Mouse (Mus musculus): Measurements from ENCODE around the gene Adgrg5.

The Adgrg5 gene

DNA sequence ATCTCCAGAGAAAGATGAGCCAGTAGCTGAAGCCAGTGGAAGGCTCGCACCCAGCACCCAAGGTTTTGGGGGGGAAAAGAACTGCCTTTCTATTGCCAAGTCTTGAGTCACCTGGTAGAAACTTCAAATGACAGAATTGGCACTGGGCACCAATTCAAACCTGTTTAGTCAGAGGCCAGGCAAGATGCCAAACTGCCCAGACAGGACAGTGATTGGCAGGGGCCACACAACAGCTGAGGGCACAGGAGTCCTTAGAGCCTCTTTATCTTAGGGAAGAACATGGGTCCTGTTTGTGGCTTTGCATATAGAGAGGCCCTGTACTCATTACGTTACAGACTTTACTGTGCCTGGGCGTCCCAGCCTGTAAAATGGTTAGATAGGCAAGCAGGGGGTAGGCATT lies 44.1 kb downstream of the Adgrg5 start:
- no peak for DNase-seq (ENCODE audit: low spot score)

DNA sequence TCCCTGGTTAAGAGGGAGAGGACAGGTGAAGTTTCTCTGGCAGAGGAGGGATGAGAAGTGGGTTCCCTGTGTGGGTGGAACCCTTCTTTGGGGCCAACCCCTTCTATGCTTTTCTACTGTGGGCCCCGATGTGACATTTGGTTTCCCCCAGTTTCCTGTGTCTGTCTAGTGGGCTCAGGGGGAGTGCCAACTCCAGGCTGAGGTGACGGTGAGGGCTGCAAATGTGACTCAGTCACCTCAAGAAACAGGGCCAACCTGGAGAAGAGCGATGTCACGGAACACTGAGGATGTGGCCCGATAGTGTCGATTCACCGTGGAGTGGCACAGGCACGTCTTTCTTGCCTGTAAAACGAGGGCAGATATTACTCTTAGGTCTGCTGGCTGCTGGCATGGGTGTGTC lies 49.8 kb downstream of the Adgrg5 start:
- no peak for DNase-seq (ENCODE audit: low spot score)

DNA sequence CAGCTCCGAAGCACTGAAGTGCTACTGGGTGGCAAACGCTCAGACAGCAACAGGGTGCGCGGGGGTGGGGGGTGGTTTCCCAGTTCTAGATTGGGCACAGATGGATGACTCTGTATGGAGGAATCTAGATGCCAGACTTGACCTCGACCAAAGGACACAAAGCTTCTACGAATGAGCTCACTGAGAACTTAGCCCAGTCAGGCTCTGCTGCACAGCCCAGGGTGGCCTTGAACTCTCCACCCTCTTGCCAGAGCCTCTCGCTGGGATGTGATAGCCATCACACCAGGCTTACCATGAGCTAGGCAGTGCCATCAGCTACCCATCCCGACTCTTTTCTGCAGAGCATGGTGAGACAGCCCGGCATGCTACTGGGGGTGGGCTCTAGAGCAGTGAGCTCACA lies 50.3 kb downstream of the Adgrg5 start:
- DNase-seq (ENCODE audit: low spot score), result no peak

DNA sequence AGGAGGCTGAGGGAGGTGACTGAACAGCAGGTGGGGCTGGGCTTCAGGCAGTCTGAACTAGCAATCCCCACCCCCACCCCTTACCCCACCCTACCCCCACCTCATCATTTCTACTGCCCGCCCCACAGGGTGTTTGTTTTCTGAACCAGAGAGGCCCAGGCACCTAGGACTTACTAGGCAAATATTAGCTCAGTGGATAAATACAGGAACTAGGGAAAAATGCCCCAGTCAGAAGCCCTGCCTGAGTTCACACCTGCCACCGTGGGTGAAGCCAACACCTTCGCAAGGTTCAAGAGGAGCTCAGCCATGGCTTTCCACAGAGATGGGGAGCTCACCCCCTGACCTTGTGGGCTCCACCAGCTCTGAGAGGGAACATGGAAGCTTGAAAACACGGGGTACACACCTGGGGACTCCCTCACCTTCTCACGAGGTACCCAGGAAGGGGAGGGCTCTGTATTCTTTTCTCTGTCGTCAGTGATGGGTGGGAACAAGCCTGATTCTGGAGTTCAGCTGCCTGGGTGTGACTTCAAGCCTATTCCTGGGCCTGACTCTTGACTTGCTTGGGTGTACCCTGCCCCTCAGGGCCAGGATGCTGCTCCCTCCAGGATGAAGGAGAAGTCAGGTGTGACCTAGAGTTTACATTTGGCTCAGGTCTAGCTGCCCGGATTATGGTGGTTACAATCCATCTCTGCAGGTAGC lies 51.1 kb downstream of the Adgrg5 start, which contains the start of gene Adgrg1:
TSS of gene Adgrg1 (plus strand) at position 285 of the 699 bp plus-strand sequence.
- DNase-seq (ENCODE audit: low spot score), result no peak

DNA sequence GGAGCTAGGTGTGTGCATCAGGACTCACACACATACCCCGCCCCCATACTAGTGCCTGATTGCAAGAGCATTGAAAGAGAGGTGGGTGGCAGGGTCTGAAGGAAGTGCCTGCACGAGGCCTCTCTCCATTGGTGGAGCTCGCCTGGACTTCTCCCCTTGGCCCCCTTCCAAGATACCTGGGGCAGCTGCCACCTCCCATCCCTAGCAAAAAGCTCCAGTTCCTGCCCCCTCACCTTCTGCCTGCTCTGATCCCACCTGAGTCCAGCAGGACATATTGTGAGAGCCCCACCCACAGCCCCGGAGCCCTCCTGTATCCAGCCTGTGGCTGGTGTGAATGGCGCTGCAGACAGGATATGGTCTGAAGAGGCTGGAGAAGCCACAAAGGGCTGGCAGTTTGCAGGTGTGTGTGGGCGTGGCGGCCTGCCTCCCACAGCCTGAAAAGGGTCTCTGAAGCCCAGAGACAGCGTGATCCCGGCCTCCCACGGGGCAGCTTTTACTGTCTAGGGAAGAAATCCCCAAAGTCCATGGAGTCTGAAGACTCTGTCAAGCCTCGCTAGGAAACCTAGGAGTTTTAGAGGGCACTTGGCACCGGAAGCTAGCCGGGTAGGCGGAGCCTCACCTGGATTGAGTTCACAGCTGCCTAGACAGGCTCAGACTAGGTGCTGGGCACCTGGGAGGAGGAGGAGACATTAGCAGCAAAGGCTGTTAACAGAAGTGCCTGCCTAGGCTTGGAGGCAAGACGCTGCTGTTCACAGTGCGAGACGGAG lies 53.3 kb downstream of the Adgrg5 start:
- DNase-seq (ENCODE audit: low spot score), result no peak

DNA sequence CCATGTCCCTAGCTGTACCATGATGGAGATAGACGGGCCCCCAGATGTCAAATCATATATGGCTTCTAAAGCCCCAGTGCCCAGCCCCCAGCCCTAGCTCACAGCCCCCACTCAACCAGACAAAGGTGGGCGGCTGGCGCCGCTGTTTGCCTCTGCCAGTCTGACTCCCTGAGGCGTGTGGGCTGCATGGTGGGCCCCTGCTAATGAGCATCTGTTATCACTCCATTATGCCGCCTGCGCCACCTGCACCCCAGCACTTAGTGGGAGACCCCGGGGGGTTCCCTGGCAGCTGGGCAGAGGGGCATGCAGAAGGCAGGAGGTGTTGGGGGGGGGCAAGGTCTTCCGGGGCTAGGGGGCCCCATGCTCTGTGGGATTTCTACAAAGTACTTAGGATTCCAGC lies 54.6 kb downstream of the Adgrg5 start:
- no peak for DNase-seq (ENCODE audit: low spot score)

DNA sequence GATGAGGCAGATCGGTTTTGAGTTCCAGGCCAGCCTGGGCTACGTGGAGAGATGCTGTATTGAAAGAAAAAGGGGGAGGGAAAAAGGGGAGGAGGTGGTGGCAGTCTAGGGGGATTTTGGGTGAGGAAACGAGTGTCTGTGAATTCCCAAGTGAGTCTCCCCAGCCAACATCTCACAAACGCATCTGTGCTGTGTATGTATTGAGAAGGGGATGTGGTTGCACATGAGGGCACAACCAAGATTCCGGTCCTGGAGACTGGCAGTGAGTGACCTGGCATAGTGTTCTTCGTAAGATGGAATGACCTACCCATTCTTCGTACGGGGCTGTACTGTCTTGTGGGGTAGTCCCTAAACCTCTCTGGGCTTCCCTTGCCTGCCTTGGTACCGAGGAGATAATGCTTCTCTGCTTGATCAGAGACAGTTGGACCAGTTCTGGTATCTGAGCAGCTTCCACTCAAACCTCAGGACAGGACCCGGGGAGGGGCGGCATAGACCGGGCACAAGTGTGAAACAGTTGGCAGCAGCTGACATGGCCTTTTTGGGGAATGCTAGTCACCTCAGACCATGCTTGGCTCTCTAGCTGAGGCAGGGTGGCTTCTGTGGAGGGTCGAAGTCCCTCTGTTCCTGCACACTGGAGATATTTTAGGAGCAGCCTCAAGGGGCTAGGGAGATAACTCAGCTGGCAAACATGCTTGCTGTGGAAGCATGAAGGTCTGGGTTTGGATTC lies 55.3 kb downstream of the Adgrg5 start:
- DNase-seq (ENCODE audit: low spot score), result no peak

DNA sequence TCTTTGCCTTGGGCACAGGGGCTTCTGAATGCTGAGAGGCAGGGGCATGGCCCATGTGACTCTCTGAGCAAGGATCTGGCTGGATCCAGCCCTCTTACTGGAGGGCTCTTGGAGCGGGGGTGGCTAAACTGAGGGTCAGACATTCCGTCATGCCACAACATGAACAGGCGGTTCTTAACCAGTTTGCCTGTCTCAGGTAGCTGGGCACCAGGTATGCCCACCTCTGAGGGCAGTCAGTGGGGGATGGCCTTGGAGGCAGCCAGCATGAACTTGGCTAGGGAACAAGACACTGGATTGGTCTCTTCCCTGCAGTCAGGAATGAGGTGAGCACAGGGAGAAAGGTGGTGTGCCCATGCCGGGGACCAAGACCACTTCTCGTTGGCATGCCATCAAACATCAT lies 56.7 kb downstream of the Adgrg5 start:
- DNase-seq (ENCODE audit: low spot score), result no peak

DNA sequence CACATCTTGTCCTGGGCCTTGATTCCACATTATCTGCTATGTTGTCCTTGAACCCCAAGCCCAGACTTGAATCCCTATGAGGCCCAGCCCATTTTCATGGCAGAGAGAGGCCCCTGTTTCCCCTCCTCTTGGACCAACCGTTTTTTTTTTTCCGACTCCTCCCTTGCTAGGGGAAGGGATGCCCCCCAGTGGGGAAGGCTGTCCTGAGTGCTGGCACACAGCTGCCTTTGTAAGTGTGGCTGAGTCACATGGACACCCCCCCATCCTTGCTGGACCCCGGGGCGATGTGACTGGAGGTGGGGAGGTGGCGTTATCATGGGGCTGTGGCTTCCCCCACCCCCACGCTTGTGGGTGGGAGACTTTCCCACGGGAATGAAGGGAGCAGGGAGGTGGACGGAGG lies 57.5 kb downstream of the Adgrg5 start:
- no peak for DNase-seq (ENCODE audit: low spot score)

DNA sequence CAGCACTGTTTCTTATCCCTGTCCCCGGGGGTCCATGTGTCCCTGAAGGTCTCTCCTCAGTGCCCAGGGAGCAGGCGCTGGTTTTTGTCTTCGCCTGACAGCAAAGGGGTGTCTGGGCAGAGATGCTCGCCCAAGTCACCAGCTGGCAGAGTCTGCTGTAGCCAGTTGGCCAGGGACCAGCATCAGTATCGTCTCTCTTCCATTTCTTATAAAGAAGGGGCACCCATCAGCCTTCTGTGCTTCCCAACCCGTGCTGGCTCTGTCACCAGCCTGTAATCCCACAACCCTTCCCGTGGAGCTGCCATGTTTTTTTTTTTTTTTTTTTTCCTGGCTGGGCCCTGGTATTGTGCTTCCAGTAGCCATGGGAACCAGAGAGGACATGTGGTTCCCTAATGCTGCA lies 58.4 kb downstream of the Adgrg5 start:
- DNase-seq (ENCODE audit: low spot score), result no peak

DNA sequence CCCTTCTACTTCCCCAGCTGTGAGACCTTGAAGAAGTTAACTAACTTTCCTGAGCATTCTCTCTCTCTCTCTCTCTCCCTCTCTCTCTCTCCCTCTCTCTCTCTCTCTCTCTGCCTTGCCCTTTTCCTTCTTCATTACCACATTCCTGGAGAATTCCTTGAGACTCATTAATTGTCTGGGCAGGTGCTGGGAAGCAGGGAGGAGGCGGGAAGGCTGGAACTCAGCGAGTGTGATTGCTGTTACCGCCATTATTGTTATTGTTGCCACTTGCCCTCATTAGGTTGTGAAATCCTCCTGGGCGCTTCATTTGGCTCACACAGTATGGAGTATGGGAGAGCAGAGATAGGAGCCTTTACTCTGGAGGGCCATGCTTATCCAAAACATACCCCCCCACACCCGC lies 59.7 kb downstream of the Adgrg5 start:
- DNase-seq (ENCODE audit: low spot score), result no peak

DNA sequence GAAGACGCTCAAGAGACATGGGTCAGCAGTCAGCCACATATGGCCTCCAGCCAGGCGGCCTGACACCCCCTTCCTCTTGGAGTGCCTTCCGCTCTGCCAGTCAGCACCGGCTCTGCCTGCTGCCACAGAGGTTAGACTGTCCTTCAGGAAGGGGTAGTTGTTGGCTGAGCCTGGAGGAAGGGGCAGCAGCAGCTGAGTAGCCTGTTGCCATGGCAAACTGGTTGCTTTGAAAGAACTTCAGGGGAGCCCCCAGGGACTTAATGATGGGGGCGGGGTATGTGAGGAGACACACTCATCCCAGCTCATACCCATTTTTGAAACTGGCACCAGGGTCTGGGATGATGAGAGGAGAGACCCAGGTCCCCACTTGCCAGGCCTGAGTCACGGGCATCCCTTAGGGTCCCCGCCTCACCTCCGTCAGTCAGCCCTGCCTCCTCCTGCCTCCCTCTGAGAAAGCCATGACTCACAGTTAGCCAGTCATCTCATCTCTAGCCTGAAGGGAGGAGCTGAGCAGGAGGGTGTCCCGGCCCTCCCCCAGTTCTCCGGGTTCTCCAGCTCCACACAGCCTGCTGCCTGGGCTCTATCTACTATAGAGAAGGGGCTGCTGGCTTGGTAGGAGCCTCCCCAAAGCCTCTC lies 60.5 kb downstream of the Adgrg5 start:
- DNase-seq (ENCODE audit: low spot score), result no peak

DNA sequence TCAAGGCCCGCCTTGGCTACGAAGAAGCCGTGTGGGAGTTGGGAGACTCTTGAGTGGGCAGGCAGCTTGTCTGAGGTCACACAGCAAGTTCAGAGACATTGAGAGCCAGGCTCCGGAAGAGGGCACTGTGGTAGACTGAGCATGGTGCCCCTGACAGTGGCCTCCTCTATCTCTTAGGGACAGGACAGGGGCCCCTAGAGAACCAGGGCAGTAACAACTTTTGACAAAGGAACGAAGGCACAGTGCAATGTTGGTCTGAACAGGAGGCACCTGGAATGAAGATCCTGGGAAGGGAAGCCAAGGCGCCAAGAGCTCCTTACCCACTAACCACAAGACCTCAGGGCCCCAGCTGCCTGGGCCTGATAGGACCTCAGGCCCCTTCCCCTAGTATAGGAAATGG lies 61.5 kb downstream of the Adgrg5 start:
- no peak for DNase-seq (ENCODE audit: low spot score)

DNA sequence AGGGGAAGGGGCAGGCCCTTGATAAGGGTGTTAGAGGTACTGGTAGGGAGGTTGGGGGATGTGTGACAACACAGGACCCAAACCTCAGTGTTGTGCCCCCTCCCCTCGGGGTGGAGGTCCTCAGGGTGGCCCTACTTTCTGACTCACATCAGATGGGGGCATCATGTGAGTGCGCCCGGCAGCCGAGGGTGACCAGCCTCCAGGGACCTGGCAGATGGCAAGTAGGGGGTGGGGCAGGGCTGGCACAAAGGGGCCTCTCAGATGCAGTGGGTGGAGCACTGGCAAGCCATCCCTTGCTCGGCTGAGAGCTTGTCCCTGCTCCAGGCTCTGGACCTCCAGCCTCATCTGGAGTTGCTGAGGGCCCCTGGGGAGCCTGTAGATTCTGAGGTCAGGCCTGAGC lies 63.2 kb downstream of the Adgrg5 start:
- DNase-seq (ENCODE audit: low spot score), result no peak

DNA sequence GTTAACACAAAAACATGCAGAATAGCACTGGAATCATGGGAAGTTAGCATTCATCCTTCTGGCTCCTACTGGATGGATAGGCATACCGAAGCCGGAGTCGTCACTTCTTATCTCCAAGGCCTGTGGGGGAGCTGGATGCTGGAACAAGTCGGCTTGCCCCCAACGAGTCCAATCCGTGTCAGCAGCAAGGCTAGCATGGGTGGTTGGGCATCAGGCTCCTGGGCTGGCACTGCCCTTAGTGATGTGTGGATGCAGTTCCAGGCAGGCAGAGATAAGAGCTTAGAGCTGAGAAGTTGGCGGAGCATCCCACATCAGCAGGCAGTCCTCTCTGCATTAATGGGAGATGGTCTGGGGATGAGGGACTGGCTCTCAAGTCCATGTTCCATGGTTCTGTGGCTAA lies 64.1 kb downstream of the Adgrg5 start:
- DNase-seq (ENCODE audit: low spot score), result no peak

DNA sequence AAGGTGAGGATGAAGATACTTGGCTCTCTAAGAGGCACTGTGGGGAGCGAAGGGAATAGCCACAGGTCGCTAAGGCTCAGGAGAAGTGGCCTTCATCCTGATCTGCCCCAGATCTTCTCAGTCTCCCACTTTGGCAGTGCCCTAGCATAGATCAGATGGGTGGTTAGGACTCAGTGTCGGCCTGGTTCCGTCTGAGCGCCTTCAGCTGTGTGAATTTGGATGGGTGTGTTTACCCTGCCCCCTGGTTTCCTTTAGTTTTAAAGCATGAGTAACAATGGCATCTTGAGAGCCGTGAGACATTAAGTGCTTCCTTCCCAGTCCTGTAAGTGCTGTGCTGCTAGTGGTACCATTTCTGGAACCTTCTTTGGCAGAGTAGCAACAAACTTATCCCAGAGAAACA lies 65.1 kb downstream of the Adgrg5 start:
- DNase-seq (ENCODE audit: low spot score), result no peak

DNA sequence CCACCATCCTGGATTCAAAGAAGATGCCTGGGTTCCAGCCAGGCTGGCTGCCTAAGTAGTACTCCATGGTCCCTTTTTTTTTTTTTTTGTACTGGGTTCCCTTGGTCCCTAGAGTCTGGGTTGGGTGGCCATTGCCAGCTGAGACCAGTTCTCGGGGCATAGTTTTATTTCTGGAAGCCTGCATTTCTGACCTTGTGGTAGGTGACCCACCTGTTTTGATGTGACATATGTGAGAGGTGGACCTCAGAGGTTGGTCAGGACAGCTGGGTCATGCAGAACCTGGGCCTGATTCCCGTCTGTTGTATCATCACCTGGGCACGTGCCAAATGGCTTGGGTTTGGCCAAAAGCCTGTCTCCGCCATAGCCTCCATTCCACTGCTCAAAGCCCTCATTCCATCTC lies 66.2 kb downstream of the Adgrg5 start:
- DNase-seq (ENCODE audit: low spot score), result no peak

DNA sequence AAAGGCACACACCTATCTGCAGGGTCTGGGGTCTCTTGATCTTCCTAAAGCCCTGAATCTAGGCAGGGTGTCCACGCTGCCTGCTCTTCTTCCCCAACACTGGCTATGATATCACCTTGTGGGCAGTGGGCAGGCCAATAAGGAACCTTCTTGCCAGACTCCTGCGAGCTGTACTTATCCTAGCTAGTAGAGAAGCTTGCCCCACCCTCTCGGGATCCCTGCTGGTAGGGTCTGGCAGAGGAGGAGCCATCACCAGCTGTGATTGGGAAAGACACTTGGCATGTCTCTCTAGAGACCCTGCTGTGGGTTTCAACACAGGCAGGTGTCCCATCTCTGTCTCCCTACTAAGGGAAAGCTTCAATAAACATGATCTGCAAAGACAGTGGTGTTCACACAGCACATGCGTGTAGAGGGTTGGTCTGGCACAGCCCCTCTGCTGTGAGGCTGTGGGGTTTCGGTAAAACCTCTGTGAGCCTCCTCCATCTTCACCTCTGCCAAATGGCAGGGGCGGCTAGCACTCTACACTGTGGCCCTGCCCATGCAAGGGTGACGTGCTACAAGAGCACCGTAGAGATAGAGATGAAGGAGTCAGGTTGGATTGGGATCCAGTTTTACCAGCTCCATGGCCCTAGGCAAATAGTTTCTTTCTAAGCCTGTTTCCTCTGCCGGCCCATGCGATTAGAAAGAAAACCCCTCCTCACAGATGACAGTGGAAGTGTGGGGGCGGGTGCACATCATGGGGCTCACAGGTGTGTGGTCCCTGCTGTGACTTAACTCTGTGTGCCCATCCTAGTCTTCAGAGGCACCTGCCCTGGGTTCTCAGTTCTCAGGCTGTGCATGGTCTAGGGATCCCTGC lies 67.3 kb downstream of the Adgrg5 start:
- DNase-seq (ENCODE audit: low spot score), result no peak

DNA sequence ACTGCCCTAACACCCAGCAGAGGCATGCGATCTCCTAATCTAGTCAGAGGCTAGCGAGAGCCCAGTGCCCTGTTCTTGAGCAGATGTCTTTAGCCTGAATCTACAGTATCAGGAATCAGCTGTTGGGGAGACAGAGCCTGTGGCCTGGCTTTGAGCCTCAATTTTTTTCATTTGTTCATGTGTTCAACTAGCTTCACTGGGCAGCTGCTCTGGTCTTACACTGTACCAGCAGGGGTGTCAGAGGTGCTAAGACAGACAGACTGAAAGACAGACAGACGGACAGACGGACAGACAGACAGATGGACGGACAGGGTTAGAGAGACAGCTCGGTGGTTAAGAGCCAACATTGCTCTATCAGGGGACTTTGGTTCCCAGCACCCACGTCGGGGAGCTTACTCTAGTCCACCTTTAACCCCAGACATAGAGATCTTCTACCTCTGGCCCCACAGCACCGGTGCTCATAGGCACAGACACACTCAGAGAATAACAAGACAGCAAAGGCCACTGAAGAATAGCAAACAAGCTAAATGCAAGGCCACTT lies 68.0 kb downstream of the Adgrg5 start:
- no peak for DNase-seq (ENCODE audit: low spot score)

DNA sequence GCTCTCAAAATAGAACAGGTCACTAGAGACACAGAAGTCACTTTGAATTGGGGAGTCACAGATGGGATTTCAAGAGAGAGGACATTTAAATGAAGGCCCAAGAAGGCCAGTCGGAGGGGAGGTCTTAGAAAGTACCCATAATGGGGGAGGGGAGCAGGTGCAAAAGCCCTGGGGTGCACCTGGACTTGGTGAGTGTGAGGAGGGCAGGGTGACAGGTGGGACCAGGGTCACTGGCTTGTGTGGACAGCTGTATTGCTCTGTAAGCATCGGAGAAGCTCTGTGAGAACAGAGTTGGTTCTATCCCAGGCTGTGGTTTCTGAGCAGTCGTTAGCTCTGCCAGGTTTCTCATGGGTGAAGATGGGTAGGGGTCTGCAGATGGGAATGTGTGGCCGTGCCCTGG lies 68.5 kb downstream of the Adgrg5 start:
- no peak for DNase-seq (ENCODE audit: low spot score)

DNA sequence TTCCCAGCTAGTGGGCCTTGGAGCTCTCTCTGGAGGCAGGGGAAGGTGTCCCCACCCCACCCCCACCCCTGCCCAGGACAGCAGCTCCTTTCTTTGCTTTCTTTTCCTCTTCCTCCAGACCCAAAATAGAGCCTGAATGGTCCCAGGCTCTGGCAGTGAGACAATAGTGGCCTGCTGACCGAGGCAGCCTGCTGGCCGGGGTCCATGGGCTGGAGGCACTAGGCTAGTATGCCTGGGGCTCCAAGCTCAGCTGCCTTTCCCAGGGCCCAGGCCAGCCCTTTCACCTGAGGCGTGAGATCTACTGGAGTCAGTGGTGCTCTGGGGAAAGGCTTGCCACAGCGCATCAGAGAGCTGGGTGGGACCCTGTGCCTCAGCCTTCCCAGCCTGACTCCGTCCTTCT lies 69.0 kb downstream of the Adgrg5 start:
- DNase-seq (ENCODE audit: low spot score), result no peak

Measured in layer of hippocampus, adult 9-10 months (tissue).